Mouse (Mus musculus) ES-E14 (cell line): ENCODE results near the gene Ush2a.

Source experiments
- CHD2 ChIP-seq: IDR thresholded peaks from 2 replicates; pipeline ENCODE4 v1.6.1; 2014; ENCODE audit warnings: mild to moderate bottlenecking, low read depth, low read length, inconsistent platforms
- ZNF384 ChIP-seq: IDR thresholded peaks from 2 replicates; pipeline ENCODE4 v1.6.1; 2012; ENCODE audit warnings: low read depth, low read length, inconsistent platforms

DNA sequence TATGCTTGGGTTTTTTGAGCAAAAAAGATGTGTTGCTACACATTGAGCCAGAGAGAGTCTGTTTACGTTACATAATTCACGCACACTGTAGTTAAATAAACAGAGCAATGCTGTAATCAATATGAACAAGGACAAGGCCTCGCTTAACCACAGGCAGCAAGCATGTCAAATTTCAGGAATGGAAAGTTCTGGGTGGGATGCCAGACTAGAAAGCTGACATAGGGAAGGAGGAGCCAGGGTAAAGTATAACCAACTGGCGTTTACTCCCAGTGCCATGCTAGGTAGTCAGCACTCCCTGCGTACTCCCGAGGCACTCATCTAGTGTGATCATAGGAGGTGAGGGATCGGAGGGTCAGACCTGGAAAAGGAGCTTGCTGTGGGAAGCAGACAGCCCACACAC, 553.2 kb downstream of the Ush2a start:
- no peak for TF ChIP-seq CHD2
- TF ChIP-seq ZNF384: no peak
